Mouse (Mus musculus) testis, adult 2 months (tissue): Measurements from ENCODE around the gene Frmd4a. TPM values are rescaled to one million over a fixed set of nuclear protein-coding genes. Genes with fewer than 3 reads are reported as not detected.

ENCODE experiments used
- H3K27ac ChIP-seq: fragments of 200-500 bp; 2 replicates; pipeline ENCODE4 v1.5.1; 2012; ENCODE audit warnings: low read depth, low read length; ENCODE audit not compliant: control insufficient read depth, insufficient read depth
- H3K27me3 ChIP-seq: fragments of 200-500 bp; 2 replicates; pipeline ENCODE4 v1.6.1; 2012; ENCODE audit warnings: mild to moderate bottlenecking, low read length, moderate library complexity; ENCODE audit not compliant: control insufficient read depth, insufficient read depth
- H3K36me3 ChIP-seq: fragments of 200-500 bp; 2 replicates; pipeline ENCODE4 v1.6.1; 2012; ENCODE audit warnings: mild to moderate bottlenecking, low read length; ENCODE audit not compliant: control insufficient read depth, insufficient read depth
- H3K4me1 ChIP-seq: fragments of 200-500 bp; 2 replicates; pipeline ENCODE4 v1.6.1; 2012; ENCODE audit warnings: low read length; ENCODE audit not compliant: control insufficient read depth, insufficient read depth
- H3K4me3 ChIP-seq: fragments of 200-500 bp; 2 replicates; pipeline ENCODE4 v1.5.1; 2012; ENCODE audit warnings: low read depth, mild to moderate bottlenecking, low read length, moderate library complexity, mixed read lengths; ENCODE audit not compliant: control insufficient read depth
- CTCF ChIP-seq: fragments of 200-500 bp; IDR thresholded peaks from 2 replicates; pipeline ENCODE4 v1.5.1; 2012; ENCODE audit warnings: low read depth, mild to moderate bottlenecking, inconsistent platforms, low read length, moderate library complexity; ENCODE audit not compliant: control insufficient read depth, insufficient read depth, insufficient replicate concordance
- POLR2A ChIP-seq: fragments of 200-500 bp; IDR thresholded peaks from 2 replicates; pipeline ENCODE4 v1.6.1; 2012; ENCODE audit warnings: low read depth, mild to moderate bottlenecking, inconsistent platforms, low read length, moderate library complexity; ENCODE audit not compliant: control insufficient read depth
- polyA plus RNA-seq: library from polyadenylated mRNA; depleted of rRNA; stranded (reverse); fragments of >200 nt; gene quantifications from 2 replicates; pipeline ENCODE4 v1.2.3, GENCODE M21; 2012

The Frmd4a gene
- polyA plus RNA-seq, 1 experiment: 6.1 TPM

GRCm38 (mm10) chr2:4036153-4036589 is 18.7 kb downstream of the Frmd4a start:
- no peaks in the 10 kb centered on the region for H3K36me3 ChIP-seq

GRCm38 (mm10) chr2:4036651-4037117 is 19.2 kb downstream of the Frmd4a start:
- H3K4me1 ChIP-seq: no peaks in the 10 kb centered on the region
- TF ChIP-seq CTCF (no peak), POLR2A (no peak)
- no peaks in the 10 kb centered on the region for H3K27me3 ChIP-seq
- no peak overlapping the region for H3K27ac ChIP-seq
- H3K4me3 ChIP-seq: no peak overlapping the region
- no peaks in the 10 kb centered on the region for H3K36me3 ChIP-seq

More at GRCm38 (mm10) chr2:4036153-4036589, 18.7 kb downstream of the Frmd4a start:
- Histone ChIP-seq H3K4me3 (no peak overlapping the region), H3K27ac (no peak overlapping the region), H3K4me1 (no peaks in the 10 kb centered on the region), H3K27me3 (no peaks in the 10 kb centered on the region)
- TF ChIP-seq POLR2A: no peak
- TF ChIP-seq CTCF: no peak

- Histone ChIP-seq H3K36me3 (no peaks in the 10 kb centered on the region), H3K27me3 (no peaks in the 10 kb centered on the region), H3K27ac (no peak overlapping the region), H3K4me3 (no peak overlapping the region), H3K4me1 (no peaks in the 10 kb centered on the region)
- TF ChIP-seq CTCF (no peak), POLR2A (no peak)
These were observed 24.5 kb downstream of the Frmd4a start for GRCm38 (mm10) chr2:4042009-4042408.

GRCm38 (mm10) chr2:4055481-4055880 is 38.0 kb downstream of the Frmd4a start:
- Histone ChIP-seq H3K4me3 (no peak overlapping the region), H3K4me1 (no peaks in the 10 kb centered on the region), H3K36me3 (no peaks in the 10 kb centered on the region), H3K27ac (no peak overlapping the region), H3K27me3 (no peaks in the 10 kb centered on the region)
- TF ChIP-seq CTCF (no peak), POLR2A (no peak)

GRCm38 (mm10) chr2:4060675-4061074 is 43.2 kb downstream of the Frmd4a start:
- Histone ChIP-seq H3K4me3 (no peak overlapping the region), H3K36me3 (no peaks in the 10 kb centered on the region), H3K27ac (no peak overlapping the region), H3K27me3 (no peaks in the 10 kb centered on the region), H3K4me1 (no peaks in the 10 kb centered on the region)
- no peak for TF ChIP-seq POLR2A
- TF ChIP-seq CTCF: no peak

GRCm38 (mm10) chr2:4071831-4072230 is 54.3 kb downstream of the Frmd4a start:
- Histone ChIP-seq H3K27me3 (no peaks in the 10 kb centered on the region), H3K4me1 (no peaks in the 10 kb centered on the region), H3K4me3 (no peak overlapping the region), H3K27ac (no peak overlapping the region), H3K36me3 (no peaks in the 10 kb centered on the region)
- no peak for TF ChIP-seq POLR2A
- TF ChIP-seq CTCF: no peak

- no peak overlapping the region for H3K27ac ChIP-seq
- no peak overlapping the region for H3K4me3 ChIP-seq
- H3K4me1 ChIP-seq: peaks cover 5% of the 10 kb centered on the region
- H3K27me3 ChIP-seq: no peaks in the 10 kb centered on the region
- H3K36me3 ChIP-seq: no peaks in the 10 kb centered on the region
- no peak for TF ChIP-seq POLR2A
- TF ChIP-seq CTCF: no peak
These were observed 66.4 kb downstream of the Frmd4a start for GRCm38 (mm10) chr2:4083877-4084276.

GRCm38 (mm10) chr2:4097601-4098000 is 80.1 kb downstream of the Frmd4a start:
- Histone ChIP-seq H3K36me3 (no peaks in the 10 kb centered on the region), H3K4me1 (no peaks in the 10 kb centered on the region), H3K4me3 (no peak overlapping the region), H3K27ac (no peak overlapping the region), H3K27me3 (no peaks in the 10 kb centered on the region)
- TF ChIP-seq POLR2A (no peak), CTCF (no peak)
